Comparison of ENCODE assay signal across 8 mouse cellular contexts in genomic region chr17:46496623-46497434, GRCm38 (mm10). TPM values are rescaled to one million over a fixed set of nuclear protein-coding genes. Genes with fewer than 3 reads are reported as not detected.
DNase-seq lines count a peak whose midpoint lies in the region; ATAC-seq and TF ChIP-seq lines count a peak whose summit lies in the region.

Gene Dnph1, plus strand, starts transcription at chr17:46496711.

- 0 out of 2 replicates have a peak, but pooled peaks cover 3% of the 10 kb centered on the region for H3K27me3 ChIP-seq in embryonic facial prominence, embryonic 15.5 days
- peaks cover 20% of the 10 kb centered on the region for H3K27me3 ChIP-seq in limb, embryonic 12.5 days
- no peaks in the 10 kb centered on the region for H3K27me3 ChIP-seq in midbrain, embryonic 14.5 days (ENCODE audit: control insufficient read depth, insufficient read depth, low read length)
- H3K27me3 ChIP-seq in spleen, adult 2 months (ENCODE audit: control insufficient read depth, insufficient read depth, low read length) = no peaks in the 10 kb centered on the region

- 0% methylated on average over 44 of the region's 44 CpGs for WGBS in embryonic facial prominence, embryonic 15.5 days
- WGBS in limb, embryonic 12.5 days = under 1% methylated on average over 44 of the region's 44 CpGs
- under 1% methylated on average over 44 of the region's 44 CpGs for WGBS in midbrain, embryonic 14.5 days
- WGBS in spleen, adult 2 months = 2% methylated on average over 44 of the region's 44 CpGs

- H3K4me3 ChIP-seq in bone marrow macrophage, adult 2 months (ENCODE audit: insufficient read depth, low read length) = peak within 1 kb of the TSS; percentile 92
- H3K4me3 ChIP-seq in embryonic facial prominence, embryonic 15.5 days (replicated peaks) = peak within 1 kb of the TSS; percentile 54
- peak within 1 kb of the TSS; percentile 62 for H3K4me3 ChIP-seq in limb, embryonic 12.5 days (replicated peaks)
- H3K4me3 ChIP-seq in midbrain, embryonic 14.5 days (replicated peaks; ENCODE audit: low read depth, low read length) = peak within 1 kb of the TSS; percentile 47
- peak within 1 kb of the TSS; percentile 47 for H3K4me3 ChIP-seq in spleen, adult 2 months (ENCODE audit: extremely low read depth, insufficient read depth, insufficient read length)

- TF ChIP-seq POLR2A in bone marrow macrophage, adult 2 months (IDR thresholded peaks at IDR 0.05; ENCODE audit: borderline replicate concordance, low read depth, low read length) = no peak
- no peak for TF ChIP-seq POLR2A in spleen, adult 2 months (IDR thresholded peaks at IDR 0.05; ENCODE audit: low read depth, low read length)

- no peak for TF ChIP-seq CTCF in bone marrow macrophage, adult 2 months (IDR thresholded peaks at IDR 0.05; ENCODE audit: low read depth, low read length)
- TF ChIP-seq CTCF in spleen, adult 2 months (IDR thresholded peaks at IDR 0.05; ENCODE audit: extremely low read depth, insufficient read depth, insufficient read length, insufficient replicate concordance) = no peak

- ATAC-seq in embryonic facial prominence, embryonic 15.5 days (ENCODE audit: insufficient number of reproducible peaks, low FRiP score, low TSS enrichment, low read depth) = peak; percentile 92
- ATAC-seq in limb, embryonic 12.5 days (ENCODE audit: insufficient number of reproducible peaks, insufficient read depth, low FRiP score, low TSS enrichment, low read depth) = peak; percentile 93
- peak; percentile 96 for ATAC-seq in midbrain, embryonic 14.5 days (ENCODE audit: low FRiP score, low TSS enrichment)

- peak within 1 kb of the TSS; percentile 45 for H3K9ac ChIP-seq in embryonic facial prominence, embryonic 15.5 days
- peak within 1 kb of the TSS; percentile 71 for H3K9ac ChIP-seq in limb, embryonic 12.5 days (replicated peaks)
- H3K9ac ChIP-seq in midbrain, embryonic 14.5 days (replicated peaks; ENCODE audit: low read length) = peak within 1 kb of the TSS; percentile 64

- no peaks in the 10 kb centered on the region for H3K9me3 ChIP-seq in embryonic facial prominence, embryonic 15.5 days (replicated peaks)
- no peaks in the 10 kb centered on the region for H3K9me3 ChIP-seq in limb, embryonic 12.5 days
- no peaks in the 10 kb centered on the region for H3K9me3 ChIP-seq in midbrain, embryonic 14.5 days (ENCODE audit: control insufficient read depth, low read length)

- H3K36me3 ChIP-seq in embryonic facial prominence, embryonic 15.5 days = peaks cover 9% of the 10 kb centered on the region; the same call in 1 of the 2 replicates
- H3K36me3 ChIP-seq in limb, embryonic 12.5 days = peaks cover 32% of the 10 kb centered on the region
- H3K36me3 ChIP-seq in midbrain, embryonic 14.5 days (ENCODE audit: control insufficient read depth, insufficient read depth, low read length) = peaks cover 17% of the 10 kb centered on the region
- no peaks in the 10 kb centered on the region for H3K36me3 ChIP-seq in spleen, adult 2 months (ENCODE audit: control insufficient read depth, insufficient read depth, low read length)

- no peak within 1 kb of the TSS for H3K27ac ChIP-seq in bone marrow macrophage, adult 2 months (ENCODE audit: insufficient read depth, low read depth, low read length)
- H3K27ac ChIP-seq in embryonic facial prominence, embryonic 15.5 days (replicated peaks) = no peak within 1 kb of the TSS
- H3K27ac ChIP-seq in limb, embryonic 12.5 days = no peak within 1 kb of the TSS
- no peak within 1 kb of the TSS for H3K27ac ChIP-seq in midbrain, embryonic 14.5 days (replicated peaks; ENCODE audit: low read depth, low read length)
- no peak within 1 kb of the TSS for H3K27ac ChIP-seq in spleen, adult 2 months (ENCODE audit: insufficient read depth, low read length)

- peaks cover 9% of the 10 kb centered on the region for H3K4me1 ChIP-seq in bone marrow macrophage, adult 2 months (ENCODE audit: control insufficient read depth, insufficient read depth, low read length)
- peaks cover 20% of the 10 kb centered on the region for H3K4me1 ChIP-seq in embryonic facial prominence, embryonic 15.5 days
- peaks cover 10% of the 10 kb centered on the region for H3K4me1 ChIP-seq in limb, embryonic 12.5 days (replicated peaks)
- H3K4me1 ChIP-seq in midbrain, embryonic 14.5 days (ENCODE audit: control insufficient read depth, insufficient read depth, low read length) = peaks cover 8% of the 10 kb centered on the region; the same call in 1 of the 2 replicates
- H3K4me1 ChIP-seq in spleen, adult 2 months (ENCODE audit: control insufficient read depth, insufficient read depth, insufficient read length) = peaks cover 6% of the 10 kb centered on the region; the same call in 1 of the 2 replicates

- H3K4me2 ChIP-seq in embryonic facial prominence, embryonic 15.5 days (replicated peaks) = peak within 1 kb of the TSS; percentile 93
- H3K4me2 ChIP-seq in limb, embryonic 12.5 days = peak within 1 kb of the TSS; percentile 79
- peak within 1 kb of the TSS; percentile 87 for H3K4me2 ChIP-seq in midbrain, embryonic 14.5 days (ENCODE audit: low read length)

- DNase-seq in B cell, adult 2 months = peak; percentile 26 to 27
- DNase-seq in heart, adult 8-10 months (ENCODE audit: low spot score) = peak; percentile 44
- DNase-seq in kidney, adult 8-10 months = peak; percentile 82 to 88
- peak; percentile 93 for DNase-seq in midbrain, embryonic 14.5 days
- peak in 1 of 2 experiments; percentile 35 for DNase-seq in spleen, adult 2 months (ENCODE audit: low read depth in 1 of 2, low spot score in 2 of 2)

RNA-seq across cellular contexts. Expression of gene Dnph1, which starts in this region (rescaled TPM):
- 5.7 and 9.0 TPM in 2 replicates for polyA plus RNA-seq in bone marrow macrophage, adult 2 months (2012; ENCODE audit: insufficient read depth, insufficient read length, missing spikeins)
- polyA plus RNA-seq in embryonic facial prominence, embryonic 15.5 days (2015; fragmentation: Nextera tagmentation; extraction: Ambion mirVana) = 40.4 and 41.0 TPM in 2 replicates
- 1 to 10 TPM; 1.7 to 2.2 (median 1.8) TPM for total RNA-seq in heart, adult 8-10 months (2022)
- polyA plus RNA-seq in limb, embryonic 12.5 days (2016; fragmentation: Nextera tagmentation; extraction: Ambion mirVana) = 51.6 and 55.3 TPM in 2 replicates
- 17.2 and 20.4 TPM in 2 replicates for polyA plus RNA-seq in midbrain, embryonic 14.5 days (2014; fragmentation: Nextera tagmentation; extraction: Ambion mirVana)
- 2.3 and 3.6 TPM in 2 replicates for polyA plus RNA-seq in spleen, adult 2 months (2012; rRNA removed)
